Mouse (Mus musculus): Measurements from ENCODE around the gene Stard9.

GRCm38 (mm10) chr2:120748041-120748440, 119.1 kb downstream of the Stard9 start:
- TF ChIP-seq MEF2A (IDR thresholded peaks at IDR 0.05; ENCODE audit: extremely low read depth, insufficient replicate concordance, low read depth, low read length, poor library complexity, severe bottlenecking) (no peak), BHLHE40 (IDR thresholded peaks at IDR 0.05; ENCODE audit: borderline replicate concordance, low read depth, low read length) (no peak), POLR2A (IDR thresholded peaks at IDR 0.05; ENCODE audit: control insufficient read depth in 1 of 2, insufficient read depth in 1 of 2, low read depth in 1 of 2, low read length in 2 of 2, poor library complexity in 1 of 2) (no peak), GATA1 (IDR thresholded peaks at IDR 0.05; ENCODE audit: low read depth, low read length) (no peak), TCF12 (IDR thresholded peaks at IDR 0.05; ENCODE audit: low read depth, low read length) (no peak)
